Mouse (Mus musculus) heart, postnatal 25 days (tissue): ENCODE results near the gene E030018B13Rik. TPM values are rescaled to one million over a fixed set of nuclear protein-coding genes. Genes with fewer than 3 reads are reported as not detected.

Experiments
- DNase-seq: peaks from one replicate; pipeline ENCODE4 v3.0.0; 2022; ENCODE audit warnings: low spot score
- intact Hi-C: fragments of 180-260 bp; cut with DNase I; formaldehyde crosslinking; loops from one replicate; pipeline ENCODE4 v1.15.1; 2025
- total RNA-seq, 2 experiments: library from RNA; stranded (reverse); gene quantifications; 2 replicates each; pipeline ENCODE4 v1.2.3; 2021

E030018B13Rik gene
- total RNA-seq, 2 experiments from 2014 or later: not detected

DNA sequence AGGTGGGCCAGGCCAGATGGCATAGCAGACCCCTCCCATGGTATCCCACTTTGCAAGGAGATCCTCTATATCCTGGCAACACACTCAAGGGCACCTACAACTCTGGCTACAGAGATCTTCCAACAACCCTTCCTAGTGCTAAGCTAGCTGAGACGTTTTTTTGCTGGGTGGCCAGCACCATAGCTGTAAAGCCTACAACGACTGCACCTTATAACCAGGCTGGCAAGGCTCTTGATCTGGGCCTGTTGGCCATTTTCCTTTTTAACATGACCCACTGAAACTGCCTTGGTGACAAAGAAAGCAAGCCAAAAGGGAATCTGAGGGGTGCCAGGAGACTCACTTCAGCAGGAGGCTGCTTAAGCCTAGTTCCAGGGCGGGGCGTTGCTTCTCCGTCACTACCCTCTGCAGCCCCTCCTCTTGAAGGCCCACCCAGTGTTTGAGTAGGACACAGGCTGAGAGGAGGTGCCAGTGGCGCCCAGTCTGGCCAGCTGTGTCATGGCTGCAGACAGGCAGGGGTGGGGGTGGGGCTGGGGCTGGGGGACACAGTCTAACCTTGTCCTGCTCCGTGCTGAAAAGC is 4.3 kb upstream of the E030018B13Rik start:
- intact Hi-C loops: loop anchor here (1.0 kb wide), 1 partner anchor 15 kb away; no protein-coding TSS in a partner anchor
- DNase-seq: peak; percentile 71

- intact Hi-C loops: loop anchor here (1.0 kb wide), 1 partner anchor 16 kb away; no protein-coding TSS in a partner anchor
- no peak for DNase-seq
Observed at GRCm38 (mm10) chr7:63912924-63913723, 3.5 kb upstream of the E030018B13Rik start.

- intact Hi-C loops: no loop called here
Observed at GRCm38 (mm10) chr7:63913724-63914692, 2.6 kb upstream of the E030018B13Rik start.

DNA sequence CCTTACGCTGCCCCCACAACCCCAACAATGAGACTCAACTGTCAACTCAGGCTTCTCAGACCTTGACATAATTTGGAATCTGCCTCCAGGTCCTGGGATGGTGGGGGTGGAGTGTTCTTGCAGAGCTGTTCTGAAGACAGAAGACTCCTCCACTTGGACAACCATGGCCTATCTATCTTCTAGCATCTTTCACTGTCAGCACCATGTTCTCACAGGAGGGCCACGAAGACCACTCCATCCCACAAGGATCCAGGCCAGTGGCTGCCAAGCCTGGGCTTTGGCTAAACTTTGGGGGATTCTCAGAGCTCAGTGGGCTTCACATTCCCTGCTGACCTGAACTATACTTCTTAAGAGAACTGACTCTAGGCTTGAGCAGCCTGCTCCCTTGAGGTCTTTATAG is 1.8 kb upstream of the E030018B13Rik start:
- DNase-seq: no peak
- intact Hi-C loops: no loop called here

More at GRCm38 (mm10) chr7:63913724-63914692, 2.6 kb upstream of the E030018B13Rik start:
- no peak for DNase-seq

- DNase-seq: peak; percentile 64
- intact Hi-C loops: loop anchor here (2.0 kb wide), 1 partner anchor 17 kb away; no protein-coding TSS in a partner anchor
Observed at GRCm38 (mm10) chr7:63917693-63918092, 1.0 kb downstream of the E030018B13Rik start.

DNA sequence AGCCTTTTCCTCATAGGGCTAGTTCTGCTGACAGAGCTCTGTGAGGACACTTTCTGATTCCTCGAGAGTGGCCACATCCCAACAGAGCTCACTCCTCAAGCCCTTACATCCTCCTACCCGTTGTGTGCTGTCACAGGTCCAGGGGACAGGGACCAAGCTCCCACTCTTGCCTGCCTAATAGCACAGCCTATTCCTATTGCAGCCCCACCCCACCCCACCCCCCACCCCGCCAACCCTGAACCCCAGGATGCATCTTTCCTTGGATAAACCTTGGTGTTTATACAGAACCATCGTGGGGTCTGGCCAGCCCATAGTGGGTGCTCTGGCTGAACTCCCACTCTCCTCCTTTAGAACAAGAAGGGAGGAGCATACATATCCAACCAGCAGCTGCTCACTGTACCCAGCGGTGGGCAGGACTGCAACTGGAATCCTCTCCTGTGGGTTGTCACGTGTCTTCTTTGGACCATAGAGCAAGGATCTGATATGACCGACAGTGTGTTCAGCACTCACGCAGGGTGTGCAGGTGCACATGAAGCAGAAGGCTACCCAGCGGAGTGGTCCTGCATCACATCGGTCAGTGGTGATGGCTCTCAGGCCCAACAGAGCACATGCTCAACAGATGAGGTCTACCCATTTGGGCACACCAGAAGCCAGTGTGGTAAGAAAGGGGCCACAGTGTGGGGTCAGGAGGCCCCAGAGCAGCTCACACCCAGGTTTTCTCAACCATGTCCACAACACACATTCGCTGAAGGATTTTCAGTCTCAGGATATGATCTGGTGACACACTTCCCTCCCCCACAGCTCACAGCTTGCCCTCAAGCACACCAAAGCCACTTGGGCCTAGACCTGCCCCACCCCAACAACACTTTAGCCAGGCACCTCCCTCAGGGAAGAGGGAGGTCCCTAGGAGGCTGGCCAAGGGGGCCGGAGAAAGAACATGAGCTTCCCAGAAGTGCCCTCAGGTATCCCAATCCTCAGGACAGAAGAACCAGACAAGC is 2.4 kb downstream of the E030018B13Rik start:
- DNase-seq: no peak
- intact Hi-C loops: loop anchor here (2.0 kb wide), 1 partner anchor 16 kb away; no protein-coding TSS in a partner anchor

- DNase-seq: peak; percentile 2
- intact Hi-C loops: no loop called here
Observed at GRCm38 (mm10) chr7:63921909-63922562, 5.4 kb downstream of the E030018B13Rik start.

DNA sequence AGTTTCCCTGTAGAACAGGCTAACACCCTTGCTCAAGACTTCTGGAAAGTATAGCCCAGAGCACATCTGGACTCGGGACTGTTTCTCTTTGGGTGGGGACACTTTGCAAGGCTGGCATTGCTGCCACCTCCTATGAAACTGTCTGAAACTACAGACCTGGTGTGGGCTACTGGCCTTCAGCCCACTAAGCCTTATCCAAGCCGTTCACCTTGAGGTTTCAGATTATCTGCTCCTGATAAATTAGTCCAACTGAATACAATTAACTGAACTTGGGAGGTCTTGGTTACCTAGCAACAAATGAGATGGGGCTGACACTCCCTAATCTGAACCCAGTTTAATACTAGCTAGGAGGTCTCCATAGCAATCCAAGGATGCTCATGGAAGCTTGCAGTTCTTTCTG is 5.9 kb downstream of the E030018B13Rik start:
- DNase-seq: no peak

DNA sequence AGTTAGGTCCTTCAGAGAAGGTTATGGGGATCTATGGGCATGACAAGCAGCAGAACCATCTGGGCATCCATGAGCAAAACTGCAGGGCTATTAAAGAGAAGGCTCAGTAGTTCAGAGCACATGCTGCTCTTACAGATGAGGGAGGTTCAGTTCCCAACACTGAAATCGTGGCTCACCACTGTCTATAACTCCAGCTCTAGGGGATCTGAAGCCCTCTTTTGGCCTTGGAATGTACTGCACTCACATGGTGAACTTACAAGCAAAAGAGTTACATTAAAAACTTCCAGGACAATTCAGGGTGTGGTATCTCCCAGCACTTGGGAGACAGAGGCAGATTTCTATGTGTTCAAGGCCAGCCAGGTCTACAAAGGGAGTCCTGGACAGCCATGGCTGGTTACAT is 6.3 kb downstream of the E030018B13Rik start:
- DNase-seq: no peak
- intact Hi-C loops: no loop called here

More for the DNA sequence above, 5.9 kb downstream of the E030018B13Rik start:
- intact Hi-C loops: no loop called here

DNA sequence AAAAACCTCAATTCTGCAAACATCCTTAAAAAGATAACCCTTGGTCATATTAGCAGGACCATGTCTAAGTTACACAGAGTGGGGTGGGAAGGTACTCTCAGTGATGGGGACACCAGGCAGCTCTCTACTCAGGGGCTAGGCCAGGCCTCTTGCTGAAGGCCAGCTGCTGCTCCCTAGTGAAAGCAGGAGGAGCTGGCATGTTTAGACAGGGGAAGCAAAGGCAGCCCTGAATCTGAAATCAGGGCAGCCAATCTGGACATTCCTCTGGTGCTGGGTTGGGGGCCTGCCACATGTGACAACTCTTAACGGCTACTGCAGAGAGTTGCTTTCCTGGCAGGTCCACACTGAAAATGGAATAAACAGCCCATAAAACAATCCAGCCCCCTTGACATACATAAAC is 7.5 kb downstream of the E030018B13Rik start:
- intact Hi-C loops: no loop called here
- DNase-seq: no peak

- DNase-seq: peak; percentile 73
- intact Hi-C loops: no loop called here
Observed at GRCm38 (mm10) chr7:63924747-63925412, 8.2 kb downstream of the E030018B13Rik start.

- intact Hi-C loops: no loop called here
- DNase-seq: peak; percentile 79
Observed at GRCm38 (mm10) chr7:63925413-63926360, 9.0 kb downstream of the E030018B13Rik start.

- DNase-seq: no peak
- intact Hi-C loops: no loop called here
Observed at GRCm38 (mm10) chr7:63926492-63926891, 9.8 kb downstream of the E030018B13Rik start.

- intact Hi-C loops: no loop called here
- no peak for DNase-seq
Observed at GRCm38 (mm10) chr7:63927121-63927520, 10.5 kb downstream of the E030018B13Rik start.

DNA sequence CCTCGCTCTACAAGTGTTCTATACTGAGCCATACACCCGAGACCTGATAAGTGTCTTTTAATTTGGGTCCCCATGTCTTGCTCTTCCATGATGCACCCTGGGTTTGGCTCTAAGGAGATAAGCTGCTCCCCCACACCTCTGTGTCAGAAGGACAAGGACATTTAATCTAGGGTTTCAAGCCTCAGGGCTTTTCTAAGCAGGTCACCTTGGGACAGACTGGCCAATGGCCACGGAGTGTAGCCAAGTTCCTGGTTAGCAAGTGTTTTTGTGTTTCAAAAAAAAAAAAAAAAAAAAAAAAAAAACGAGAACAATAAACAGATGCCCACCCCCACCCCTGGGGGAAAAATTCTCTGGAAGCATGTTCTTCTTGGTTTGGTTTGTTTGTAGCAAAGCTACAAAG is 12.4 kb downstream of the E030018B13Rik start:
- DNase-seq: peak; percentile 65
- intact Hi-C loops: no loop called here

DNA sequence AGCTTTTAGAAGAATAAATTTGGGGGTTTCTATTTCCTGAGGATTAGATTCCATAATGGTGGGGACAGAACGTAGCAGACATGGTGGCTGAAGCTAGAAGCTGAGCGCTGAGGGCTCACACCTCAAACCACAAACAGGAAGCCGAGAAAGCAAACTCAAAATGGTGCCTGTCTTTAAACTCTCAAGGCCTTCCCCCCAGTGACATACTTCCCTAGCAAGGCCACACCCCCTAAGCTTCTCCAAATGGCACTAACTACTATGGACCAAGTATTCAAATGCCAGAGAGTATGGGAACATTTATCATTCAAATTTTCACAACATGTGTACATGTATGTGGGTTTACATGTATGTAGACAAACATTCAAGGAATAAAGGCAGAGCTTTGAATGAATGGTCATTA is 13.5 kb downstream of the E030018B13Rik start:
- DNase-seq: no peak
- intact Hi-C loops: no loop called here

DNA sequence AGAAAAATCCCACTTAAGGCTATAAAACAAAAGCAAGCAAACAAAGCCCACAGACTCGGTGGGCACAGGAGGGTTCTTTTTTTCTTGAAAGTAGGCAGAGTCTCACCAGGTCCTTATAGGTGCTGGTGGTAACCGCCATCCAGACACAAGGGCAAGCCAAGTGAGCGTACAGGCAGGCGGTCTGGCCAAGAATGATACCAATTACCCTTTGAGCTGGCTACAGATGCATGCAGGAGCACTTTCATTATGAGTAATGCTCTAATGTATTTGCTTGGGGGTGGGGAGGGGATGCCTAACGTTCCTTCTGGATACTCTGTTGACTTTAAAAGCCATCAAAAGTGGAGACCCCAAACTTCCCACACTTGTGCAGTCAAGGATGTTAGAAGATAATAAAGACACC is 14.1 kb downstream of the E030018B13Rik start:
- no peak for DNase-seq
- intact Hi-C loops: no loop called here
